Mouse (Mus musculus) heart, embryonic 16.5 days (tissue): ENCODE results near the gene Tiam1. TPM values are rescaled to one million over a fixed set of nuclear protein-coding genes. Genes with fewer than 3 reads are reported as not detected.

Source experiments
- ATAC-seq: fragments of 200-750 bp; cut with Nextera tagmentation; replicated peaks from 2 replicates; pipeline ENCODE4 v1.8.0; 2017; ENCODE audit warnings: moderate number of reproducible peaks; ENCODE audit not compliant: insufficient read depth, low FRiP score; ENCODE audit errors: extremely low read depth
- H3K27ac ChIP-seq: fragments of 300-500 bp; sonication (generic); 2 replicates; pipeline ENCODE4 v1.5.1; 2014; ENCODE audit warnings: mild to moderate bottlenecking, low read length, control low read depth, moderate library complexity
- H3K27me3 ChIP-seq: fragments of 300-500 bp; sonication (generic); 2 replicates; pipeline ENCODE4 v1.6.1; 2014; ENCODE audit warnings: low read length, mixed read lengths; ENCODE audit not compliant: control insufficient read depth, insufficient read depth
- H3K36me3 ChIP-seq: fragments of 300-500 bp; sonication (generic); 2 replicates; pipeline ENCODE4 v1.6.1; 2014; ENCODE audit not compliant: control insufficient read depth, insufficient read depth
- H3K4me1 ChIP-seq: fragments of 300-500 bp; sonication (generic); 2 replicates; pipeline ENCODE4 v1.6.1; 2014; ENCODE audit warnings: low read length, mixed read lengths; ENCODE audit not compliant: control insufficient read depth, insufficient read depth
- H3K4me2 ChIP-seq: fragments of 300-500 bp; sonication (generic); 2 replicates; pipeline ENCODE4 v1.6.1; 2014; ENCODE audit warnings: low read depth, mild to moderate bottlenecking, control low read depth, low read length
- H3K4me3 ChIP-seq: fragments of 300-500 bp; sonication (generic); 2 replicates; pipeline ENCODE4 v1.5.1; 2014; ENCODE audit warnings: mild to moderate bottlenecking, control low read depth, low read length
- H3K9ac ChIP-seq: fragments of 300-500 bp; sonication (generic); 2 replicates; pipeline ENCODE4 v1.6.1; 2014; ENCODE audit warnings: low read length, control low read depth
- H3K9me3 ChIP-seq: fragments of 300-500 bp; sonication (generic); replicated peaks from 2 replicates; pipeline ENCODE4 v1.6.1; 2016; ENCODE audit warnings: low read length; ENCODE audit not compliant: control insufficient read depth
- WGBS: fragments of 180-500 bp; shearing (Covaris S2); extraction: QIAGEN DNeasy Blood & Tissue Kit; methylation state at CpG from one replicate; pipeline ENCODE4 v1.1.7; 2014; 5-methylcytosine and 5-hydroxymethylcytosine counted together
- polyA plus RNA-seq: library from polyadenylated mRNA; unstranded; fragments of >200 nt; fragmentation: Nextera tagmentation; extraction: Ambion mirVana; gene quantifications from 2 replicates; pipeline ENCODE4 v1.2.1, GENCODE M21; 2015

The Tiam1 gene
- polyA plus RNA-seq, 1 experiment from 2014 or later = 9.4 TPM

DNA sequence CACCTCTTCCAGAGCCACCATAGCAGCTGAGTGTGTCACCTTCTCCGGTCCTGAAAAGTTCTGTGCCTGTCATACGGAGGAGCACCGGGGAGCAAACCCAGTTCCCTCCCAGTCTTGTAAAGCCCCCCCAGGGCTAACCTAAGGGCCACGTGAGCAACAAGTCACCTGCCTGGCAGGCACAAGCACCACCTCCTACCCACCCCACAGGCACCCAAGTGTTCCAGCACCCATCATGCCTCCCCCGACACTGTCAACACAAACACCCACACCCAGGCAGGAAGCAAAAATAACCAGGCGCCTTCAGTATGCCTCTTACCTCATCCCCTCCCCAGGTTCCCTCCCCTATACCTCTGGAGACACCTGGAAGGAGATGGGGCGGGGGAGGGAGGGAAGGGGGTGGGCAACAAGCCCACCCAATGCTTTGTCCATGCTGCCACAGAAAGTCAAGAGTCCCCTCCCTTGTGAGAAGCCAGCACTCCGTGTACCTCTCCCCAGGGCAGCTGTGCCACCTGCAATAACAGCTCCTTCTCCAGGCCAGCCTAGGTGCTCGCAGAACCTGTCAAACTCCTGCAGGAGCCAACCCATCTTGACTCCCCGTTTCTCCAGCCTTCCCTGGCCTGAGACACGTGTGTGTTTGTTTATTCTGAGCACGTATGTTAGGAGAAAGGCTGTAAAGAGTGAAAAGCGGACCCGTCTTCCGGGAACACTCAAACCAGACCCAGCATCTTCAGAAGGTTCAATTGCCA is 38.7 kb downstream of the Tiam1 start:
- 70% methylated on average over 15 of the region's 15 CpGs for WGBS
- Histone ChIP-seq H3K9ac (no peak overlapping the region), H3K27ac (no peak overlapping the region), H3K4me1 (no peaks in the 10 kb centered on the region), H3K4me3 (no peak overlapping the region), H3K27me3 (no peaks in the 10 kb centered on the region), H3K36me3 (no peaks in the 10 kb centered on the region), H3K4me2 (no peak overlapping the region), H3K9me3 (no peaks in the 10 kb centered on the region)
- ATAC-seq = no peak

DNA sequence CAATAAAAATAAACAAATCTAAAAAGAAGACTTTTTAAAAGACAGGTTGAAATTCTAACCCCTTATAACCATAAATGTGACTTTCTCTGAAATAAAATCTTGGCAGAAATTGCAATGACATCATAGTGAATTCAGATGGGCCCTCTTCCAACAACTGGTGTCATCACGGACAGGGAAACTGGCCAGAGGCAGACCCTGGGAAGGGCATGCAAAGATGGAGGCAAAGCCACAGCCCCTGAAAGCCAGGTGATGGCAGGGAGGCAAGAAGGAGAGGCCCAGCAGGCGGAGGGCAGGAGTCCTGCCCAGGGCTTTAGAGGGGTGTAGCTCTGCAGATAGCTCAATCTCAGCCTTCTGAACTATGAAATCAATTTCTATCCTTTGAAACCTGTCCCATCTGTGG is 39.8 kb downstream of the Tiam1 start:
- no peak overlapping the region for H3K9ac ChIP-seq
- H3K4me2 ChIP-seq = no peak overlapping the region
- no peak for ATAC-seq
- H3K9me3 ChIP-seq = no peaks in the 10 kb centered on the region
- WGBS = 79% methylated on average over 2 of the region's 2 CpGs
- no peaks in the 10 kb centered on the region for H3K4me1 ChIP-seq
- no peak overlapping the region for H3K27ac ChIP-seq
- H3K36me3 ChIP-seq = no peaks in the 10 kb centered on the region
- no peaks in the 10 kb centered on the region for H3K27me3 ChIP-seq
- no peak overlapping the region for H3K4me3 ChIP-seq

DNA sequence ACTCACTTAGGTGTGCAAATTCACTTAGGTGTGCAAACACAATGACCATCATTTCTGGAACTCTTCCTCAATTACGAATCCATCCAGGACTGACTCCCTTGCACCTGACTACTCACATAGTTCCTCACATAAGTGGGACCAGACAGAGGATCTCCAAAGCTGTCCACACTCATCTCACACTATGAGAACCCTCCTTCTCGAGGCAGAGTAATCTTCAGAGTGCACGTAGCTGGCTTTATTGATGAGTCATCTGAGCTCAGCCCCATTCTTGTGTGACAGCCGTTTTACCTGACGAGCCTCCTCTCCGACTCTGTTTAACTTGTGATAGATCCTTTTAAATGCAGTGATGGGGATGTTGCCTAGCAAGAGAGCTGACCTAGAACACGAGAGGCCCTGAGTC is 41.0 kb downstream of the Tiam1 start:
- Histone ChIP-seq H3K27me3 (no peaks in the 10 kb centered on the region), H3K27ac (no peak overlapping the region), H3K4me2 (no peak overlapping the region), H3K4me1 (no peaks in the 10 kb centered on the region), H3K9me3 (no peaks in the 10 kb centered on the region), H3K9ac (no peak overlapping the region), H3K36me3 (no peaks in the 10 kb centered on the region), H3K4me3 (no peak overlapping the region)
- WGBS = 57% methylated on average over 7 of the region's 7 CpGs
- no peak for ATAC-seq

DNA sequence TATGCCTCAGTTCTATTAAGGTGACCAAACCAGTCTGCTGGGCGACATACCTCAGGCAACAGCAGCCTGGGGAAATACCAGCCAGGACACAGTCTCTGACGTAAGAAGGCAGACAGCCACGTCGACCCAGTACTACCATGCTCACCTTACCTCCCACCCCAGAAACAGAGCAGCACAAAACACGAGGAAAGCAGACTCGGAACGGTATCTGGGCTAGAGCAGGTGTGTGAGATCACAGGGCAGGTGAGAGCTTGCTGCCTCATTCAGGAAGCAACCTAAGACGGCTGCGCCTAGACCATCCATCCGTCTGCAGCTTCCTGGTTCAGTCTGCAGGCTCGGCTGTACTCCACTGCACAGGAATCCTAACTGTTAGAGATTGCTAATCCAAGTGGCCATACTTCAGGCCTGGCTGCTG is 45.4 kb downstream of the Tiam1 start:
- H3K36me3 ChIP-seq = no peaks in the 10 kb centered on the region
- no peak overlapping the region for H3K9ac ChIP-seq
- ATAC-seq = no peak
- H3K27ac ChIP-seq = no peak overlapping the region
- H3K4me3 ChIP-seq = no peak overlapping the region
- no peaks in the 10 kb centered on the region for H3K27me3 ChIP-seq
- no peaks in the 10 kb centered on the region for H3K9me3 ChIP-seq
- WGBS = 77% methylated on average over 11 of the region's 11 CpGs
- no peak overlapping the region for H3K4me2 ChIP-seq
- peaks cover 4% of the 10 kb centered on the region; the same call in 1 of the 2 replicates for H3K4me1 ChIP-seq

DNA sequence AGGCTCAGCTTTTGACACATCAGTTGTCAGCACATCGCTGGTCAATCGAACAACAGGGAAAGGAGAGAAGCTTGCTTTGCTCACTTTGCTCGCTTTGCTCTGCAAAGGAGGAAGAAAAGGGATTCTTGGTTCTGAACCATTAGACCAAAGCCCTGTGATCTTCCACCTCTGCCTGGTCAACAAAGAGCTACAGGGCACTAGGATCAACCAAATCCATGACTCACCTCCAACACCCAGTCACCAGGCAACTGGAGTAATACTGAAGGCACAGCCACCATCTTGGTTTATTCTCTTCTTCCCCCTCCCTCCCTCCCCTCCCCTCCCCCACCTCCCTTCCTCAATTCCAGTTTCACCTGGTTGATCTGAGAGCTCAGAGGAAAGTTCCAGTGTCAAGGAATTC is 45.8 kb downstream of the Tiam1 start:
- Histone ChIP-seq H3K9ac (no peak overlapping the region), H3K27ac (no peak overlapping the region), H3K4me1 (peaks cover 4% of the 10 kb centered on the region; the same call in 1 of the 2 replicates), H3K4me2 (no peak overlapping the region), H3K36me3 (no peaks in the 10 kb centered on the region), H3K27me3 (no peaks in the 10 kb centered on the region), H3K9me3 (no peaks in the 10 kb centered on the region), H3K4me3 (no peak overlapping the region)
- 89% methylated on average over 3 of the region's 3 CpGs for WGBS
- no peak for ATAC-seq

DNA sequence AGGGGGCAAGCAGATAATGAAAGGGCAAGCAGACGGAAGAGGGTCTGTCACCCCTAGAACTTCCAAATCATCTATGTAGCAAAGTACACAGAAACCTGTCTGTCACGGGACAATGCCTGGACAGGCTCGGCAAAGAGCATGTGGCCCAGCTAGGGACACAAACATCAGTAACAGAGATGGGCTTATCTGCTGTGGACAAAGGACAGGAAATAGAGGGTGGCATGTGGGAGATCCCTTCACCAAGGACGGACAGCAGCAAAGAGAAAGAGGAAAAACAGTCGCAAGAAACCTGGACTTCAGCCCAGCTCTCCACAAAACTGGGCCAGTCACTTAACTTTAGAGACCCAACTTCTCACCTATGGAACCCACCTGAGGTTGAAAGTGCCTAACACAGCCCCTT is 47.6 kb downstream of the Tiam1 start:
- Histone ChIP-seq H3K9me3 (no peaks in the 10 kb centered on the region), H3K9ac (no peak overlapping the region), H3K27ac (no peak overlapping the region), H3K36me3 (no peaks in the 10 kb centered on the region), H3K4me1 (peaks cover 8% of the 10 kb centered on the region; the same call in 1 of the 2 replicates), H3K4me2 (no peak overlapping the region), H3K4me3 (no peak overlapping the region), H3K27me3 (no peaks in the 10 kb centered on the region)
- 40% methylated on average over 5 of the region's 5 CpGs for WGBS
- no peak for ATAC-seq

DNA sequence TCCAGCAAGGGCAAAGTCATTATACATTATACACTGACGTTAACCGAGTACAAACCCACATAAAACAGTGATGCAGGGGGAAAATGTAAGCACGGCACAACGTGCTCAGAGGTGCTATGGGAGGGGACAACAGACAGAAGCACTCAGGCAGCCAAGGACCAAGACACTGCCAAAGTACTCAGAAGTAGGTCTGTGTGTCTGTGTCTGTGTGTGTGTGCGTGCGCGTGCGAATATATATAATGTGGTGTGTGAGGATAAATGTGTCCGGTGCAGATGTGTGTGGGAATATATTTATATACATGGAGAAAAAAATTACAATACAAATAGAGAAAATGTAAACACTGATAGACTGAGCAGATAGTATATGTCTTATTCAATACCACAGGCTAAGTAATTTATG is 50.6 kb downstream of the Tiam1 start:
- Histone ChIP-seq H3K4me2 (no peak overlapping the region), H3K27me3 (no peaks in the 10 kb centered on the region), H3K9me3 (no peaks in the 10 kb centered on the region), H3K4me1 (peaks cover 8% of the 10 kb centered on the region; the same call in 1 of the 2 replicates), H3K4me3 (no peak overlapping the region), H3K9ac (no peak overlapping the region), H3K27ac (no peak overlapping the region), H3K36me3 (no peaks in the 10 kb centered on the region)
- 74% methylated on average over 9 of the region's 9 CpGs for WGBS
- no peak for ATAC-seq

DNA sequence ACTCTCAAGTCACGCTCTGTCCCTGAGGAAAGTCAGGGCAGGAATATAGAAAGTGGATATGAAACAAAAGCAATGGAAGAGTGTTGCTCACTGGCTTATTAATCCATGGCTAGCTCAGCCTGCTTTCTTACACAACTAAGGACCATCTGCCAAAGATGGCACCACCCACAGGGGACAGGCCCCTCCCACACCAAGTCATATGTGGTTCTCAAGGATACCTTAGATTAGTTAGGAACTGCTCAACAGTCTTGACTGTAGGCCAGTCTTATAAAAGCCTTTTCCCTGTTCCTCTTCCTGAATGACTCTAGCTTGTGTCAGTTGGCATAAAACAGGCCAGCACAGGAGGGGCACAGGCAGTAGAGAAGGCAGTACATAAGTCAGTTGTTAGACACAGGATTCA is 51.7 kb downstream of the Tiam1 start:
- ATAC-seq = no peak
- Histone ChIP-seq H3K27me3 (no peaks in the 10 kb centered on the region), H3K9me3 (no peaks in the 10 kb centered on the region), H3K36me3 (no peaks in the 10 kb centered on the region), H3K4me3 (no peak overlapping the region), H3K27ac (no peak overlapping the region), H3K4me2 (no peak overlapping the region), H3K9ac (no peak overlapping the region), H3K4me1 (peaks cover 8% of the 10 kb centered on the region; the same call in 1 of the 2 replicates)
- 65% methylated on average over 1 of the region's 1 CpGs for WGBS

DNA sequence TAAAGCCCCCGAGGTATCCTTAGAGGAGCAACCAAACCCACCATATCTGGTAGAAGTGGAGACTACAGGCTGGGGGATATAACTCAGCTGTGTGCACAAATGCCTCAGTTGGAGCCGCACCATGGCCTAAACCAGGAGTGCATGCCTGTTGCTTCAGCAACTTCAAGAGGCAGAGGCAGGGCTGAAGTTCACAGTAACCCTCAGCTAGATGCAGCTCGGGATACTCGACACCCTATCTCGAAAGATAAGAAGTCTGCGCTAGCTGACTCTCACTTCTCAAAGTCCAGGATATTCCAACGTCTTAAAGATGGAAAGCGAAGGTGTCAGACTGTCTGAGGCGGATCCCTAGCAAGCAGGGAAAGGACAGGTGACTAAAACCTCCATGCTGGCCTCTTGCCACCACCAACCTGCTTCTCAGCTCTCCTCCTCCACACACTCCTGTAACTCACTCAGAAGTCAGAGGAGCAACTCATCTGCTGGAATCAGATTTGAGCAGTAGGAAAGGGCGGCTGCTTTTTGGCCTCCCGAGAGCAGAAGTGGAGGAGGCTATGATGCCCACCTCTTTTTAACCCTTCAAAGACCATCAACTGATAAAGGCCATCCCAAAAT is 52.4 kb downstream of the Tiam1 start:
- H3K9me3 ChIP-seq = no peaks in the 10 kb centered on the region
- H3K9ac ChIP-seq = no peak overlapping the region
- no peak overlapping the region for H3K4me3 ChIP-seq
- H3K4me2 ChIP-seq = no peak overlapping the region
- H3K27ac ChIP-seq = no peak overlapping the region
- no peaks in the 10 kb centered on the region for H3K36me3 ChIP-seq
- peaks cover 8% of the 10 kb centered on the region; the same call in 1 of the 2 replicates for H3K4me1 ChIP-seq
- H3K27me3 ChIP-seq = no peaks in the 10 kb centered on the region
- 28% methylated on average over 11 of the region's 11 CpGs for WGBS
- ATAC-seq = no peak
